19 mouse cellular contexts compared by ENCODE assay signal in genomic region chrX:13700681-13701080, GRCm38 (mm10). TPM values are rescaled to one million over a fixed set of nuclear protein-coding genes. Genes with fewer than 3 reads are reported as not detected.
DNase-seq lines count a peak whose midpoint lies in the region.
"Had no signal": no experiment of that assay in that cellular context is flagged by ENCODE, and none has a peak within 500 bp of the region (broad histone marks: within the 10 kb centered on the region; RNA-seq: fewer than 3 reads in every experiment).

No protein-coding gene starts in this region.

- peak; percentile 5 to 15 for DNase-seq in lung, adult 18-20 months
- DNase-seq in lung, postnatal 4 days = no peak
- peak; percentile 8 for DNase-seq in lung, postnatal 10 days
- DNase-seq in lung, postnatal 25 days (ENCODE audit: low spot score) = peak; percentile 24
- no peak for DNase-seq in kidney, postnatal 25 days
- no peak for DNase-seq in adrenal gland, adult 8-10 months
- DNase-seq: adrenal gland, adult 2 months; adrenal gland, postnatal 25 days; cerebellum, adult 11-12 months; cerebellum, adult 8-10 months; cerebellum, postnatal 10 days; cerebellum, postnatal 36 days; embryo, embryonic 11 days; gastrocnemius, postnatal 25 days; heart, adult 2 months; heart, postnatal 14 days; heart, postnatal 4 days had no signal

RNA-seq across cellular contexts. Expression of gene Gpr82, which starts 39.5 kb away (rescaled TPM):
- total RNA-seq in adrenal gland, adult 8-10 months (2022) = not detected
- total RNA-seq: adrenal gland, adult 2 months; adrenal gland, postnatal 25 days; gastrocnemius, adult 8-10 months; gastrocnemius, postnatal 25 days; heart, adult 2 months; heart, postnatal 14 days; heart, postnatal 4 days; hindbrain, postnatal 0 days had no signal

Comparison
In these comparisons a context has a peak if more than half of its experiments do, and no peak if none do; other contexts are left out.
1. DNase-seq: peak in lung, adult 18-20 months (2 of 2), lung, postnatal 10 days (single experiment) and lung, postnatal 25 days (single experiment); none in lung, postnatal 4 days (0 of 2), kidney, postnatal 25 days (0 of 2) and adrenal gland, adult 8-10 months (single experiment).